Mouse (Mus musculus) frontal cortex, postnatal 14 days (tissue): Measurements from ENCODE around the gene Gm20532.

ENCODE experiments used
- DNase-seq, 2 experiments: peaks; one replicate each; pipeline ENCODE4 v3.0.0; 2022; ENCODE audit warnings: low spot score in 2 of 2

Gm20532 gene

DNA sequence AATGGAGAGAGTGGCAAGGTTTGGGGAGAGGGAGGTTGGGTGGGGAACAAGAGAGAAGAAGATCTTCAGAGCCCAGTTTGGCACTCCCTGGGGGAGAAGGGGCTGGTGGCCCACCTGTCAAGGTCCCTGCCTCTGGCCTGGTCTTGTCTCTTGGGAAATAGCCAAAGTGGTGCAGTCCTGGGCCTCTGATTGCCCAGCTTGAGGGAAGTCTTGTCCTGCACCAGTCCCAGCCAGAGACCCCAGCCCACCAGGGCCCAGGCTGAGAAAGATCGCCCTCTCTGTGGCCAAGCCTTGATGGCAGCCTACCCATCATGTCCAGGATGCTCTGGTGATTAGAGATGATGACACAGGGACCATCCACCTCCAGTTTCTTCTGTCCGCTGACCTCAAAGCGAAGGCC lies 10.5 kb downstream of the Gm20532 start:
- no peak for DNase-seq

DNA sequence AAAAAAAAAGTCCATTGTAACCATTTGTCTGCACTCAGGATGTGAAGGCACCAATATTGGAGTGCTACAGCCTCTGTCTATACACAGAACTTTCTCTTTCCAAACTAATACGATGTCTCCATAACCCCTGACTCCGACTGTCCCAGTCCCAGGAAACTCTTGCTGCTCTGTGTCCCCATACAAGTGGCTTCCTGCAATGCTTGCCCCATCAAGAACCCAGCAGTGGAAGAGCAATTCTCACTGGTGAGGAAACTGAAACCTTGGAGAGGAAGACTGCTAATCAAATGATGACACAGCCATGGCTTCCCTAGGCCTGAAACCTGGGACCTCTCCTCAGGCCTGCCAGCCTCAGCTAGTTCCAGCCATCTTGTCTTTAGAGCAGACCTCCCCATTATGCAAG lies 11.4 kb downstream of the Gm20532 start:
- no peak for DNase-seq

DNA sequence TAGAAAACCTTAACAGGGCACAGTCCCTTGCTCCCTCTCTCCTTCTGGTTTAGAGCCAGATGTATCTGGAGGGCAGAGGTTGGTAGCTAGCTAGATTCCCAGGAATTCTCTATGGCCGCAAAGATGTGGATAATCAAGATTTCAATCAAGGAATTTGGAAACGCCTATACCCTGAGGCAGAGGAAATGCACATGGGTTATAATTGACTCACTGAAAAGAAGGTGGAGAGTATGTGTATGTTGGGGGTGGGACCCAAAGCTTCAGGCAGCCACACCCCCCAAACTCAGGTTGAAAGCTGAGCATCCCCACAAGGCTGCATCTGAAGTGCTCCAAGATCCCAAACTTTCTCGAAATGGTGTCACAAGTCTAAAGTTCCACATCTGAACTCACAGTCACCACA lies 12.0 kb downstream of the Gm20532 start:
- DNase-seq = no peak

DNA sequence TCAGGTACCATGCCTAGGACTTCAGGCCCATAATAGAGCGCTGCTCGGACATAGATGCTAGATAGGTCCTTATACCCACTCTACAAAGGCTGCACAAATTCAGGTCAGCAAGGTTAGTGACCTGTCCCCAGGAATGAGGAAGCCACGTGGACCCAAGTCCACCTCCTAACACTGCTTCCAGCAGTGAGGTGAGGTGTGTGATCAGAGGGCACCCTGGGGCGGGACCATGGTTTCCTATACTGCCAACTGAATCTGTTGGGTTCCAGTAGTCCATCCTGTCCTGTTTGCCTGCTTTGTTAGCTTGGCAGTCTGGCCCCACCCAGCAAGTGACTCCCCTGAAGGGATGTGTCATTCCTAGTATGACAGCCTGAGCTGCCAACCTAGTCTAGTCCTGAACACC lies 13.5 kb downstream of the Gm20532 start:
- DNase-seq = no peak

DNA sequence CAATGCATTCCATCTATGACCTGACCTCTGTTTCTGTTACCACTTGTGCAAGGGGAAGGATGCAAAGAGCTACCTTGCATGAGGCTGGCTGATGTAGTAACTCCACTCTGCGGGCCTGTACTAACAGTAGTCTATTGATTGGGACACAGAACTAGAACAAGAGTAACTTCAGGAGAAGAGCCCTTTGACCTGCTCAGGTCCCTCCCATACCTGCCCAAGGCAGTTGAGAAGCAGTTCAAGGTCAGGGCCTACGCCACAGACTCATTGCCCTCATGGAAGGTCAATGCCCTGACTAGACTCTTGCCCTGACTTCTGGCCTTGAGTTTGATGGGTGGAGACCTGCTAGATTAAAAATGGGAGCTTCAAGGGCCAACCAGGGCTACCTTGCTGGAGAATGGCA lies 14.2 kb downstream of the Gm20532 start:
- no peak for DNase-seq

DNA sequence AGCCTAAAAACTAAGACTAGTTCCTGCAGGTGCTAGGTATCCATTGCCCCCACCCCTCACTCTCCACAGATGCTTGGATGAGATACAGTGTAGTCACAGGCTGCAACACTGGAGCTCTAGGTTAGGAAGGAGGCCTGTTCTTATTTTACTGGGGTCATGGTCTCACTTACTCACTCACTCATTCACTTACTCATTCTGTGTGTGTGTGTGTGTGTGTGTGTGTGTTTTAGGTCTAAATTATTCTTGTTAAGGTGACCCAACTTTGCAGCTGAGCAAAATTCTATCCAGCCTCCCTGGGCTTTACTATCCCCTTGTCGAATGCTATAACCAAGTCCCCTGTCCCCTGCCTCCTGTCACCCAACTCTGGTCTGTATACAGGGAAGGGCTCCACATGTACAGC lies 15.2 kb downstream of the Gm20532 start:
- no peak for DNase-seq

DNA sequence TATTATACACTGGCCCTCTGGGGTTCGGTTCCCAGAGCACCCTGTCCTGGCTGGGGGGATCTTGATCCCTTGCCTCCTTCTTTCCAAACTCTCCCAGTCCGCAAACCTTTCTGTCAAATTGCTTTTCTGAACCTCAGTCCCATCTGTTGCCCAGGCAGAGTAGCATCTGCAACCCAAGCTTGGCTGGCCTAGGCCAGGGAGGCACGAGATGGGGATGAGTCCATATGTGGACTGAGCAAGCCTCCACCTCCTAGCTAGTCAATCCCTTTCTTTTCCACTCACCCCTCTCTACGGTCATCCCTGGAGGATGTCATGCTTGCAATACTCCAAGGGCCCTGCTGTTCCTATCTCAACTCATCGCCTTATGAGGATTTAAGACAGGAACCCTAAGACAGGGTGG lies 16.2 kb downstream of the Gm20532 start:
- DNase-seq = no peak

DNA sequence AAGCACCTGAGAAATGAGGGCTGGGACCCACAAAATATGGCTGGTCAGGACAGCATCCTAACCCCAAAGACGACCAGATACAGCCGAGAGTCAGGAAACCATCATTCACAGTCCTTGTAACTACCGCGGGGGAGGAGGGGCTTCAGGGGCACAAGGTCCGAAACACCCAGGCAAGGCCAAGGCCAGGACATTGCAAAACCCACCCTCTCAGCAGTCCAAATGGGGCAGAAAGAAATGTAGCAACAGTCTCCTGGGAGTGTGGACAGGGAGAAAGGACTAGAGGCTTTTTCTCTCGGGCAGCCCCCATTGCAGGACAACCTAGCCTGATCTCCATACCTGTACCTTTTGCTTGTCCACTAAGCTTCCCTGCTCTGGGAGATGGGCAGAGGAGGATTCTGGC lies 16.7 kb downstream of the Gm20532 start:
- no peak for DNase-seq

DNA sequence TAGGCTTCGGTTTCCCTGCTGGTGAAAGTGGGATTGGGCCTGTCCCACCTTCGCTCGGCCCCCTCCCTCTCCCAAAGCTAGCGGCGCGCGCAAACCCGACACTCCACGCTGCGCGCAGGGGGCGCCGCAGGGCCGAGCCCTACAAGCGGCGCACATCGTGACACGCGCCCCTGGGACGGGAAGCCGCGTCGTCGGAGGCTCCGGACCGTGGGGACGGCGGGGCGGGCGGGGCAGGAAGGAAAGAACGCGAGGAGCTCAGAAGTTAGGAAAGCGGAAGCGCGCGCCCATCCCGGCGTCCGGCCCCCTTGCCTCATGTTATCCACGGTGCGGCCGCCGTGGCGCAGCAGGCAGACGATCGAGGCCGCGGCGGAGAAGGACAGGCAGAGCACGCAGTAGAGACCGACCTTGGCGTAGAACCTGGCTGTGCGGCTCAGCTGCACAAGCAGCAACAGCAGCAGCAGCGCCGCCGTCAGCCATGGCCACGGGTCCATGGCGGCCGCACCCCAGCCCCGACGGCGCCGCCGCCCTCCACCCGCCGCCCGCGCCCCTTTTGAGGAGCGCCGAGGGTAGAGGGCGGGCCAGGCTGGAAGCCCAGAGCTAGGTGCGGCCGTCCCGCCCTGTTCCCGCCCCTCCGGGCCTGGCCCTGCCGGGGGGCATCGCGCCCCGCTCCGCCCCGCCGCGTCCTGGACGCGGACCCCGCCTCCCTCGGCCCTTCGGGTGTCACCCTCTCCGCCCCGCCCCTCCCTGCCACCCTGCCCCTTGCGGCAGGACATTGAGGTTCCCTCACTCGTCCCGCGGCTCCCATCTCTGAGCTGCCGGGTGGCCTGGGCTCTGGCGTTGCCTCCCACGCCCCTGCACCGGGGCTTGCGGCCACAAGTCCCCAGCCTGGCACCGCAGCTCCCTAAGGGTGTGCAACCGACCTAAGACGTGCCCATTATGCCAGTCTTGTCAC lies 17.6 kb downstream of the Gm20532 start, which contains the start of gene Agpat2:
TSS of gene Agpat2 (minus strand) at position 698 of the 952 bp plus-strand sequence.
- no peak for DNase-seq

DNA sequence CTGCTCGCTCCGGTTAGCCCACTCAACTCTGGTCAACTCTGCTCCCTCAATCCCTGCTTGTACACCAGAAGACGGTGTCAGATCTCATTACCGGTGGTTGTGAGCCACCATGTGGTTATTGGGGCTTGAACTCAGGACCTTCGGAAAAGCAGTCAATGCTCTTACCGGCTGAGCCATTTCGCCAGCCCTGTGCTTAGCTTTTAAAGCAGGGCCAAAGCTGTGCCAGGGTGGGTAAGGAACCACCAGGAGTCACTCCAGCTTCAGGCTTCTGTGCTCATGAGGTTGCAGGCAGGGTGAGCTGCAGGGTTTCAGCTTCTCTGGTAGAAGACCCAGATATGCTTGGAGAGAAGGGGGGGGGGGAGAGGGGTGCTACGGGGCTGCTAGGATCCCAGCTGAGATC lies 18.9 kb downstream of the Gm20532 start:
- no peak for DNase-seq

DNA sequence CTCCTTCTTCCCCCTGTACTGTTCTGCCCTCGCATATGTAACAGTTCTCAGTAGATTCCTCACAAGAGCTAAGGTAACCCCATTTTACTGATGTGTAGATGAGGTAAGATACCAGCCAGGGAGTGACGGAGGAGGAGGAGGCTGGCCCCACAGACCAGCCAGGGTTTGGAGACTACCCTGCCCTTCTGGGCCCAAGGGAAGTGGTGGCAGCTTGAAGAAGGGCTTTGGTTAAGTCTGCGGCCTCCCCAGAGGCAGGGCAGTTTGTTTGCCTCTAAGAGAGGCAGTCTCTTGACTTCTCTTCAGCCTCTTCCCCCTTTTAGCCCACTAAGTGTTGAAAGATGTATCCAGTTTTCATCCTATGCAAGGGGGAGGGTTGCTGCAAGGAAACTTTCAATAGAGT lies 20.1 kb downstream of the Gm20532 start:
- DNase-seq = no peak

DNA sequence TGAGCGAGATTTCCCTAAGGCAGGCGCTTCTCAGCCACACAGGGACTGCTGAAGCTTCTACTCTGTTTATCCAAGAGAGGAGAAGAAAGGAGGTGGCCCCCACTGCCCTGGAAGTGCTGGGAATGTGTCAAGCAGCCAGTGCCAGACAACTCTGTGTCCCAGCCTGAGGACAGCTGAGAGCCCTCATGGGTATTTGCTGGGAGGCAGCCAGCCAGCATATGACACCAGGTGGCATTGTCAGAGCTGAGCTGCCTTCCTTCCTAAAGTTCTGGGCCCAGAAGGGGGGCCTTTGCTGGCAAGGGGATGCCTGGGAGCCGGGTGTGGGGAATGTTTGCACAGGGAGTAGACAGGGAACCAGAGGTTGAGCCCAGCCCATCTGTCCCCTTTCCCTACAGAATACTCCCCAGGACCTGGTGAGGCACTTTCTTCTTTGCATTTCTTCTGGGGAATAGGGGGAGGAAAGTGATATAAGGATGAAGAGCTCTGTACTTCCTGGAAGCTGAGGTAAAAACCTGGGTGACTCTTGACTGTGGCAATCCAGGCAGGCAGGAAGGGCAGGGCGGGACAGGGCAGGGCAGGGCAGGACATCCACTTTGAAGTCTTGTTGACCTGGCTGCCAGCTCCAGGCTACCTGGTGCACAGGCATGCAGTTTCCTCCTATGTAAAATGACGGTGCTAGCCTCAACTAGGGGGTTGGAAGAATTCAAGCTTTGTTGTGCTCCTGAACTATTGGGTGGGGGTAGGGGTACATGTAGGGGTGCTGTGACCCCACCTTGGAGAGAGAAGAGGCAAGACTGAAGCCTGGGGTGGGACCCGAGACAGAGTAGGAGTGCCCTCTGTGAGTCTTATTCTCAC lies 20.8 kb downstream of the Gm20532 start:
- no peak for DNase-seq

DNA sequence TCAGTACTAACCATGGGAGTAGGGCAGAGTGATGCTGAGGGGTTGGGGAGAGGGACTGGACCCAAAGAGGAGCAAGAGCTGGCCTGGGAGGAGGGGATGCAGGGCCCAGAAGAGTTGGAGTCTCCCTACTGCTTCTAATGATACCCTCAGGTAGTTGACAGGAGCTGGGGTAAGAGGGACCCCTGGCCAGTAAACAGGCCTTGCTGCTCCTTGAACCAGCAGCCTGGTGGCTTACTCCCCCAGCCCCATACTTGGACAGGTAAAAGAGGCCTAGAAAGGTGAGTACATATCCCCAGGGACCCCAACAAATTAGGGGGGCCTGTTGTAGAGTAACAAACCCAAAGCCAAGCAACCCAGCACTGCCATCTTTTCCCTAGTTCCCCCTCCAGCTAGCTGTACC lies 22.3 kb downstream of the Gm20532 start:
- DNase-seq = no peak

DNA sequence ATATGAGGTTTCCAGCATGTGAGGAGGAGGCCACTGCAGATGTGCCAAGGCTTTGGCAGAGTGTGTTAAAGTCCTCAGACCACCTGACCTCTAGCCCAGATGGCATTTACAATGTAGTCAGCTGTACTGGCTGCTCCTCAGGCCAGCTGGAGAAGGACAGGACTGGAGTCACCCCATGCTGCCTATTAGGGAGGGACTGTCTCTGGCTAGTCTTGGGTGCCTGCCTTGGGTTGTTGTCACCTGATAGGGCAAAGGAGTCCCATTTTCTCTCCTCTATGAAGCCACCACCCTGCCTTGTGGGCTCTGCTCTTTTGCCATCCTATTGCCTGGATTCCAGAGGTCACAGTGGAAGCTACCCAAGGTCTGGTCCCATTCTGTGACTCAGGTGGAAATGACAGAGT lies 22.8 kb downstream of the Gm20532 start:
- no peak for DNase-seq

DNA sequence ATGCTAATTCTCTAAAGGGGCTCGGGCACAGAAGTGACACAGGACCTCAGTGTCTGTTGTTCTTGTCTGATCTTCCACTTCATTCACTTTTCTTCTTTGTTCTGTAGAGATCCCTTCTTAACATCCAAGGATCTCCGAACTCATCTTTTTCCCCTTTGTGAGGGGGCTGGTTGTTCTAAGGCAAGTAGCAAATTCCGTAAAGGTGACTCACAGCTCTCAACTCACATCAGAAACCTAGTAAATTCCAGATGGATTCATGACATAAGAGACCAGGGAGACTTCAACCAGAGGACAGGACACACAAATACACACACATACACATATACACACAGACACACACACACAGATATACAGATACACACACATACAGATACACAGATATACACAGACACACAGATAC lies 24.1 kb downstream of the Gm20532 start:
- no peak for DNase-seq

DNA sequence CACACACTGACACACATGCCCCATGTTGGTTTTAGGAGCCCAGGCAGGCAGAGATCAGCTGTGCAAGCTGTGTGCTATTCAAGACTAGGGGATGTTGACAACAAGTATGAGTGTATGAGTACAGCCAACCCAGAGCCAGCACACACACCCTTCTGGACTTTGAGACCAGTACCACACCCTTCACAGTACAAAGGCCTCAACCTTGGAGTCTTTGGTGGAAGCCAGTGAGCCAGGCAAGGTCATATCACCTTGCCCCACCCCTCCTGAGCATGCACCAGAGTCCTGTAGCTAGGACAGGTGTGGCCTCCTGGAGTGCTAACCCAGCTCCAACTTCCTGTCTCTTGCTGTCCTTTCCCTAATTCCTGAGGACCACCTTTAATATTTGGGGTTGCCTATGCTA lies 24.6 kb downstream of the Gm20532 start:
- no peak for DNase-seq

DNA sequence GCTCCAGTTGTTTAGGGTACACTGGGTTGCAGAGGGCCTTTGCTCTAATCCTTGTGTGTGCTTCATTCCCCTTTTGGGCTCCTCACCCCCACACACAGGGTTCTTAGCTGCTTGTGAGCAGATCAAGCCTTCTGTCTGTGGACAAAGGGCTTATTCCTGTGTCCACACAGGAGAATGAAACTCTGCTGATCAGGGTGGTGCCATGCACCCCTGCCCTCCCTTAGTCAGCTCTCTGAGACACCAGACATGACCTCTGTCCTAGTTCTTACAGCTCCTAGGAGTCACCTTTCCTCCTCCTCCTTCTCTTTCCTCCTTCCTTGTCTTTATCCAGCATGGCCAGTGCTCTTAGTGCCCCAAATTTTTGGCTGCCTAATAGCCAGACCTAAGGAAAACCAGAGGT lies 25.5 kb downstream of the Gm20532 start:
- no peak for DNase-seq

DNA sequence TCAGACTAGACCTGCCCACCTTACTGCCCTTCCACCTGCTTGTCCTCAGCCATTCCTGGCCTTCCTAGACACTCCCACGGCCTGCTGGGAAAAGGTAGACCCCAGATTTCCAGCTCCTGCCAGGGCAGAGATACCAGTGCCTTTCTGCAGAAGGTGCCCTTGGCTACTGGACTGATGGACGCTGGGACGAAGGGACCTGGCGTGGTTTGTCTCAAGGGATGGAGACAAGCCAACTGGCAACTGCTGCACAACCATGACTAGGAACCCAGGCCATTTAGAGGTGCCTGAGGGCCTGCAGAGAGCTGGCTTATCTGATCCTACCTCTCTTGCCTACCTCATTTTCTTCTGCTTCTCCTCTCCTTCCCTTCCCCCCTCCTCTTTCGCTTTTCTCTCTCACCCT lies 28.5 kb downstream of the Gm20532 start:
- DNase-seq = no peak

DNA sequence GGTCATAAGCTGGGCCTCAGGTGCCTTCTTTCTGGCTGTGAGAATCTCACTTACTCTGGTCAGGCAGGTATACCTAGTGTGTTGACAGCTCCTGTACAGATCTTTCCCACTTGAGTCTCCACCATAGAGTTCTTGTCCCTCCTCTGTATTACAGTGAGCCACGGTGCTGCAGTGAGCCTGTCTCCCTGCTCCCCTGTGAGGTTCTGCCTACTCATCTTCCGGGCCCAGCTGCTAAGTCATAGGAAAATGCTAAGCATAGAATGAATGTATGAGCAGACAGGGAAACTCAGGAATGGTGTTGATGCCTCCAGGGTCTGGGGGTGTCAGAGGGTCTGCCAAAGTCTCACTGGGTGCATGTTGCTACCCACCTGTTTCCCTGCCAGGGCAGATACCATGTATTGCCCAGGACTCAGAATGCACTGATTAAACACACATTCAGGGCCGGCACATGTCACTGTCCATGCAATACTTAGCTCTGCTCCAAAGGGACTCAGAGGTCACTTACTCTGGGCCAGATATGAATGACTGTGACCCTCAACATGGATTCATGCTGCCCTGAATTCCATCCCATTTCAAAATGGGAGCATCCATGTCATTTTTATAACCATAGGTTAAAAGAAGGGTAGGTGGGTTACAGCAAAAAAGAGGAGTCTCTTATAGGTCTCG lies 29.2 kb downstream of the Gm20532 start:
- DNase-seq = no peak

DNA sequence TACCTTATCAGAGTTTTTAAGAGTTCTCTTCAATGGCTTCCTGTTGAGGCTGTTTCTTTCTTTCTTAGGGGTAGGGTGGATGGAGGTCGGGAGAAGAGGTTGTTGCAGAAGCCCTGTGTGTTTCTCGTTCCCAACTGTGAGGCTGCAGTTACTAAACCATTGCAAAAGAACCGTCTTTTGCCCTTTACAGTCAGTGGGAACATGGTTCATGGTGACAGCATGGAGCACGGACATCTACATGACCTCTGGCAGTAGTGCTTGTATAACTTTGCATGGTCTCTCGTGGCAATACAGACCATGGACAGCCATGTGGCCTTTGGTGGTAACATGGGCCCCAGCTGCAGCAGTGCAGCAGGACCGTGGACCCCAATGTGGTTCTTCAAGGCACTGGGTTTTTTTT lies 30.9 kb downstream of the Gm20532 start:
- DNase-seq = no peak

DNA sequence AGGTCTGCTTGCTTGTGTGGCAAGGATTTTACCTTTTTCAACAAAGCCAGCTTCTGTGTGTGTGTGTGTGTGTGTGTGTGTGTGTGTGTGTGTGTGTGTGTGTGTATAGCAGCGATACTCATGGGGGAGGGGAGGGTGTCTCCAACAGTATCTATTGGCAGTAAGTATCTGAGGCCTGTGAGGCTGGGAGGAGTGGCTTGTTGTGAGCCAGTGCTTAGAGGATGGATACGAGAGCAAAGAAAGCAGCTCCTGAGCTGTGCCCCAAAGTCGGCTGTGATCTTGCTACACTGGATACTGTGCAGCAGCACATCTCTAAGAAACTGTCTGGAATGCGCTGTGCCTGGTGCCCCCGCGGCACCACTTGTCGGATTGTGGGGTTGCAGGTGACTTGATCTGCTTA lies 31.5 kb downstream of the Gm20532 start:
- no peak for DNase-seq

DNA sequence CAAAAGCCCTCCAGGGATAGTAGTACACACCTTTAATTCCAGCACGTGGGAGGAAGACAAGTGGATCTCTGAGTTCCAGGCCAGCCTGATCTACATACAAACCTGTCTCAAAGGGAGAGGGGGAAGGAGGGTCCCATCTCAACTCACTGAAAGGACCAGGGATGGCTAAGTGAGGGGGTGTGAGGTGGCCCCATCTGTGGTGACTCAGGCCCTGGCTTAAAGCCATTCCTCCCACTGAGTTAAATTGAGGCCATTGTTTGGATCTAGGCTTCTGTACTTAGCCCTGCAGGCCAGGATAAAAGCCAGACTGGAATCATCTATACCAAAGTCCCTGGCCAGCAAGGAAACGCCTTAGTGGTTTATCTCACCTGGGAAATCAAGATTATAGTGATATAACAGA lies 34.8 kb downstream of the Gm20532 start:
- no peak for DNase-seq
